ENCODE assay signal across 8 mouse cellular contexts in the genomic region with DNA sequence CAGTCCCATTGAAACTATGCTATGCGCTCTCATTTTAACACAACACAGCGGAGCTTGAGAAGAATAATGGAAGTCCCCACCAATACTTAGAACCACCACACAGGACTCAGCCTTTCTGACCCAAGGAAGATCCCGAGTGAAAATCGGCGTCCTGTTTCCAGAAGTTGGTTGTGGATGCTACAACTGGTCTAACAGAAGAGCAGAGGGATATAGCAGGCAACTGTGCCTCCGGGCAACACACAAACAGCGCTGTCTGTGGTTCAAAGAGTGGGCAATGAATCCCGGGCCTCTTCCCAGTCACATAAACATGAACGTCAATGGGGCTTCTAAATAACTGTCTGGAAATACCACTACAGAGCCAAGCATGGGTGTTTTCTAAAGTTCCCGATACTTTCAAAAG. TPM values are rescaled to one million over a fixed set of nuclear protein-coding genes. Genes with fewer than 3 reads are reported as not detected.
DNase-seq lines count a peak whose midpoint lies in the region; ATAC-seq lines count a peak whose summit lies in the region.

No protein-coding gene starts in this region.

- ATAC-seq in hindbrain, embryonic 14.5 days (ENCODE audit: low FRiP score): no peak

- no peak overlapping the region for H3K27ac ChIP-seq in brown adipose tissue, adult 24 weeks (replicated peaks; ENCODE audit: low read depth, low read length)
- no peak overlapping the region for H3K27ac ChIP-seq in hindbrain, embryonic 14.5 days
- no peak overlapping the region for H3K27ac ChIP-seq in macrophage

- 21% methylated on average over 10 of the region's 10 CpGs for WGBS in hindbrain, embryonic 14.5 days
- 20% methylated on average over 10 of the region's 10 CpGs for WGBS in macrophage (ENCODE audit: missing documents)

- H3K4me2 ChIP-seq in hindbrain, embryonic 14.5 days (replicated peaks): peak overlapping the region; percentile 100

- no peaks in the 10 kb centered on the region; the same call in 1 of the 2 replicates for H3K79me2 ChIP-seq in macrophage (ENCODE audit: inconsistent target)

- peak overlapping the region; percentile 70 for H3K4me3 ChIP-seq in brown adipose tissue, adult 24 weeks (ENCODE audit: insufficient read depth, low read depth, low read length)
- peak overlapping the region; percentile 79 for H3K4me3 ChIP-seq in hindbrain, embryonic 14.5 days (replicated peaks; ENCODE audit: low read length)
- peak overlapping the region; percentile 55 for H3K4me3 ChIP-seq in macrophage (ENCODE audit: inconsistent target)

- peak; percentile 47 for DNase-seq in kidney, adult 18-20 months
- no peak for DNase-seq in kidney, adult 8-10 months
- DNase-seq in hindbrain, embryonic 14.5 days (ENCODE audit: low spot score): no peak
- DNase-seq in thymus, postnatal 4 days: no peak
- no peak for DNase-seq in layer of hippocampus, adult 11-12 months (ENCODE audit: low spot score)
- DNase-seq in layer of hippocampus, postnatal 10 days (ENCODE audit: low spot score in 2 of 2): no peak

- H3K36me3 ChIP-seq in hindbrain, embryonic 14.5 days (replicated peaks; ENCODE audit: control insufficient read depth, insufficient read depth): no peaks in the 10 kb centered on the region
- H3K36me3 ChIP-seq in macrophage (ENCODE audit: inconsistent target): no peaks in the 10 kb centered on the region

- H3K4me1 ChIP-seq in brown adipose tissue, adult 24 weeks (ENCODE audit: control insufficient read depth, insufficient read depth, insufficient read length, low read length): no peaks in the 10 kb centered on the region
- H3K4me1 ChIP-seq in hindbrain, embryonic 14.5 days (replicated peaks; ENCODE audit: control insufficient read depth, insufficient read depth, low read length): peaks cover 7% of the 10 kb centered on the region; the same call in 1 of the 2 replicates

- peak overlapping the region; percentile 73 for H3K9ac ChIP-seq in hindbrain, embryonic 14.5 days

- H3K27me3 ChIP-seq in hindbrain, embryonic 14.5 days (ENCODE audit: control insufficient read depth, insufficient read depth, low read length): peaks cover 22% of the 10 kb centered on the region

- H3K9me3 ChIP-seq in hindbrain, embryonic 14.5 days (ENCODE audit: control insufficient read depth, low read length): no peaks in the 10 kb centered on the region

RNA-seq across cellular contexts. Expression of gene Enpp1, which starts 0.9 kb away (rescaled TPM):
- polyA plus RNA-seq in brown adipose tissue, adult 24 weeks (2012; ENCODE audit: insufficient read depth, insufficient read length, missing spikeins): 0.52 TPM in 1 of 2 replicates, not detected in the other
- polyA plus RNA-seq in hindbrain, embryonic 14.5 days (2014; fragmentation: Nextera tagmentation; extraction: Ambion mirVana): 5.5 and 7.0 TPM in 2 replicates
- 10 to 100 TPM in 9 of 26 experiments, 1 to 10 TPM in 17; 1.4 to 28.0 (median 8.0) TPM for total RNA-seq in macrophage (2018; cell fraction: chromatin; rRNA removed)
- 10 to 100 TPM in 13 of 26 experiments, 1 to 10 TPM in 13; 5.0 to 20.6 (median 11.2) TPM for total RNA-seq in macrophage (2018; cell fraction: cytosol; rRNA removed)
- 10 to 100 TPM in 18 of 26 experiments, 1 to 10 TPM in 8; 6.1 to 32.6 (median 10.9) TPM for total RNA-seq in macrophage (2018; cell fraction: nucleus; rRNA removed)
- polyA plus RNA-seq in macrophage (2018): 14.4 to 16.1 TPM (median 15.6 TPM) in 3 replicates
- total RNA-seq in layer of hippocampus, postnatal 10 days (2021): 1 to 10 TPM; 3.8 to 4.2 TPM
